Mouse (Mus musculus): Measurements from ENCODE around the gene Runx2.

Runx2 gene

GRCm38 (mm10) chr17:44460156-44460555 lies 354.4 kb downstream of the Runx2 start:
- DNase-seq (ENCODE audit: low read depth), result no peak

GRCm38 (mm10) chr17:44459029-44459428 lies 355.6 kb downstream of the Runx2 start:
- DNase-seq (ENCODE audit: low read depth), result peak; percentile 80

GRCm38 (mm10) chr17:44456696-44457095 lies 357.9 kb downstream of the Runx2 start:
- no peak for DNase-seq (ENCODE audit: low read depth)

GRCm38 (mm10) chr17:44455681-44456600 lies 358.7 kb downstream of the Runx2 start:
- peak; percentile 93 for DNase-seq (ENCODE audit: low read depth)

- DNase-seq (ENCODE audit: low read depth), result no peak
Measured at GRCm38 (mm10) chr17:44449915-44450471, 364.6 kb downstream of the Runx2 start.
